Mouse (Mus musculus) midbrain, embryonic 15.5 days (tissue): ENCODE measurements around the gene Olfr643. TPM values are rescaled to one million over a fixed set of nuclear protein-coding genes. Genes with fewer than 3 reads are reported as not detected.

Source experiments
- ATAC-seq: fragments of 200-750 bp; cut with Nextera tagmentation; replicated peaks from 2 replicates; pipeline ENCODE4 v1.8.0; 2017; ENCODE audit warnings: moderate TSS enrichment
- H3K27ac ChIP-seq: fragments of 300-500 bp; sonication (generic); 2 replicates; pipeline ENCODE4 v1.5.1; 2015; ENCODE audit warnings: mild to moderate bottlenecking, inconsistent platforms
- H3K27me3 ChIP-seq: fragments of 300-500 bp; sonication (generic); replicated peaks from 2 replicates; pipeline ENCODE4 v1.6.1; 2015; ENCODE audit warnings: inconsistent platforms
- H3K36me3 ChIP-seq: fragments of 300-500 bp; sonication (generic); replicated peaks from 2 replicates; pipeline ENCODE4 v1.6.1; 2015; ENCODE audit warnings: inconsistent platforms
- H3K4me1 ChIP-seq: fragments of 300-500 bp; sonication (generic); 2 replicates; pipeline ENCODE4 v1.6.1; 2015; ENCODE audit warnings: inconsistent platforms
- H3K4me2 ChIP-seq: fragments of 300-500 bp; sonication (generic); 2 replicates; pipeline ENCODE4 v1.6.1; 2015; ENCODE audit warnings: inconsistent platforms, mild to moderate bottlenecking, moderate library complexity
- H3K4me3 ChIP-seq: fragments of 300-500 bp; sonication (generic); 2 replicates; pipeline ENCODE4 v1.5.1; 2015; ENCODE audit warnings: mild to moderate bottlenecking, inconsistent platforms
- H3K9ac ChIP-seq: fragments of 300-500 bp; sonication (generic); 2 replicates; pipeline ENCODE4 v1.6.1; 2015; ENCODE audit warnings: mild to moderate bottlenecking, inconsistent platforms
- H3K9me3 ChIP-seq: fragments of 300-500 bp; sonication (generic); 2 replicates; pipeline ENCODE4 v1.6.1; 2016; ENCODE audit warnings: inconsistent platforms
- WGBS: fragments of 180-500 bp; shearing (Covaris S2); methylation state at CpG from one replicate; pipeline ENCODE4 v1.1.7; 2015; ENCODE audit warnings: mixed read lengths; 5-methylcytosine and 5-hydroxymethylcytosine counted together
- polyA plus RNA-seq: library from polyadenylated mRNA; unstranded; fragments of >200 nt; fragmentation: Nextera tagmentation; extraction: Ambion mirVana; gene quantifications from 2 replicates; pipeline ENCODE4 v1.2.1, GENCODE M21; 2015

Olfr643 gene
- polyA plus RNA-seq, result not detected in 2 replicates

DNA sequence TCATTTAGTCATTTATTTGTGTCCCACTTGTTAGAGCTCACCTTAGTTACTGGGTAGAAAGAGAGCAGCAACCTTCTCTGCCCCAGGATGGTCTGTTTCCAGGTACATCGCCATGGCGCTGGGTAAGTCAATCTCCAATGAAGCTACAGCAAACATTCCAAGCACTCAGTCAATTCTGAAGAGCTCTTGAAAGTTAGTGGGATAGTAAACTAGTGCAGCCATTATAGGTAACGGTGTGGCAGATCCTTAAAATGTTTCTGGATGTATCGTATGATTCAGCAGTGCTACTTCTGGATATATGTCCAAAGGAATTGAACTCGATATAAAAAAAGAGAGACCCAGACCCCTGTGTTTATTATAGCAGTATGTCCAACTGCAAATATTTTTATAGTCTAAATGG is at the start of gene Olfr643:
Olfr643 (minus strand) TSS at position 101 of the 400 bp plus-strand sequence.
- Histone ChIP-seq H3K4me1 (no peaks in the 10 kb centered on the region), H3K27me3 (no peaks in the 10 kb centered on the region), H3K27ac (no peak within 1 kb of the TSS), H3K9me3 (no peaks in the 10 kb centered on the region), H3K4me2 (no peak within 1 kb of the TSS), H3K4me3 (no peak within 1 kb of the TSS), H3K36me3 (no peaks in the 10 kb centered on the region), H3K9ac (no peak within 1 kb of the TSS)
- WGBS, result 89% methylated on average over 5 of the region's 5 CpGs
- ATAC-seq, result no peak

DNA sequence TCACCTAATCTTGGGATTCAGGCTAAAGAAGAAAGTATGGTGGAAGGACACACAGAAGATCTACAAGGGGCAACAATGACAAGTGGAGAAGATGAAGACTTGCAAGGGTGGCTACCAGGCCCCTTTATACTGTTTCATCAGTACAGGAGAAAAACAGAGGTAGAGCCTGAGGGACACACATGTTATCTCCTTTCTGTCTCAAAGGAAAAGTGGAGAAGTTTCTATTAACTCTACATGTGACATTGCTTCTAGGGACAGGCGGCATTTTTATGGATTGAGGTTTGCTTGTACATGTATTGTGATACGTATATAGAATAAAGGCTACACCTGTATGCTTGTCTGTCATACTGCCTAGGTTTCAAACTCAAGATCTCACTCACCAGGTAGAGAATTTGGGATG is 46.1 kb upstream of the Olfr643 start, which contains the start of gene Olfr648:
Olfr648 (minus strand) TSS at position 101 of the 400 bp plus-strand sequence.
- ATAC-seq, result no peak
- H3K4me1 ChIP-seq, result no peaks in the 10 kb centered on the region
- no peak within 1 kb of the TSS for H3K9ac ChIP-seq
- no peaks in the 10 kb centered on the region for H3K36me3 ChIP-seq
- no peak within 1 kb of the TSS for H3K4me3 ChIP-seq
- WGBS, result 94% methylated on average over 2 of the region's 2 CpGs
- H3K9me3 ChIP-seq, result no peaks in the 10 kb centered on the region
- H3K4me2 ChIP-seq, result no peak within 1 kb of the TSS
- no peaks in the 10 kb centered on the region for H3K27me3 ChIP-seq
- no peak within 1 kb of the TSS for H3K27ac ChIP-seq

DNA sequence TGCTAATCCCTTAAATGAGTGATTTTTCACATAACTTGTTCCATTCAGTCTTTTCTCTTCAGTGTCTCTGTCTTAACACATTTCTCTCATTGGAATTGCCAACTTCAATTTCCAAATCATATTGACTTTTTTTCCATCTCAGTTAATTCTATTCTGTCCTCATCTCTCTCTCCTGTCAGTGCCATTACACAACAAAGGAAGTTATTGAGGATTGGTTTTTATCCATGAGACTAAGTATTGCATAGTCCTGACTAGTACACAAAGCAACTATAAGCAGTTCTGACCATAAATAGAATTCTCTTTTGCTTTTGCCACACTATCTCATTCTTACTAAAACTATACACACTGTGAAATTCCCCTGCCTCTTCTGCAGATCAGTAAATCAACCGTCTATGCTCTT is 41.9 kb upstream of the Olfr643 start:
- Histone ChIP-seq H3K4me2 (no peak overlapping the region), H3K36me3 (no peaks in the 10 kb centered on the region), H3K4me3 (no peak overlapping the region), H3K9me3 (no peaks in the 10 kb centered on the region), H3K27me3 (no peaks in the 10 kb centered on the region), H3K4me1 (no peaks in the 10 kb centered on the region), H3K9ac (no peak overlapping the region), H3K27ac (no peak overlapping the region)
- 81% methylated on average over 1 of the region's 1 CpGs for whole genome bisulfite sequencing
- ATAC-seq, result no peak

DNA sequence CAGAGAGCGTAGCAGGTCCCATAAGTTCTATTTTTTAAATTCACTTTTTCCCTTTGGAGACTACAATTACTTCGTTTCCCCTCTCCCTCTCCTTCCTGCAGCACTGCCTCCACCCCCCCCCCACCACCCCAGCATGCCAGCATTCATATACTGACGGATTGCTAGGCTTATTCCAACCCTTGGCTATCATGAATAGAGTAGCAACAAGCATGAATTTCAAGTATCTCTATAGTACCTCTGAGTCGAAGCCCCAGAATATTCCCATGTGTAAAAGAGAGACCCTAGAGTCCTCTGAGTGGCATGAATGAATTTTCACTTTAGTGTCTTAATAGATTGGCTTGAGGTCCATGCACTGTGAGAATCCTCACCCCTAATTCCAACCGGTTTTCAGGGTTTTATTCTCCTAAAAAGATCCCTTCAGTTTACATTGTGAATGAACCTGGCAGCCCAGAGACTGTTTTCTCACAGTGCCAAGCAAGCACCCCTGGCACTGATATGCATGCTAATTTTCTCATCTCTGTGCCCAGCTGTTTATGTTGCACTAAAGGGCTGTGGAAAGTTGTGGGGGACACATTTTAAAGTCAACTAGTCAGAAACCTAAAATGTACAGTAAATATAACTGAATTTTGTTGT is 41.3 kb upstream of the Olfr643 start:
- Histone ChIP-seq H3K9ac (no peak overlapping the region), H3K4me1 (no peaks in the 10 kb centered on the region), H3K27ac (no peak overlapping the region), H3K4me2 (no peak overlapping the region), H3K9me3 (no peaks in the 10 kb centered on the region), H3K27me3 (no peaks in the 10 kb centered on the region), H3K36me3 (no peaks in the 10 kb centered on the region), H3K4me3 (no peak overlapping the region)
- 61% methylated on average over 5 of the region's 5 CpGs for WGBS
- no peak; the same call in 1 of the 2 replicates for ATAC-seq

DNA sequence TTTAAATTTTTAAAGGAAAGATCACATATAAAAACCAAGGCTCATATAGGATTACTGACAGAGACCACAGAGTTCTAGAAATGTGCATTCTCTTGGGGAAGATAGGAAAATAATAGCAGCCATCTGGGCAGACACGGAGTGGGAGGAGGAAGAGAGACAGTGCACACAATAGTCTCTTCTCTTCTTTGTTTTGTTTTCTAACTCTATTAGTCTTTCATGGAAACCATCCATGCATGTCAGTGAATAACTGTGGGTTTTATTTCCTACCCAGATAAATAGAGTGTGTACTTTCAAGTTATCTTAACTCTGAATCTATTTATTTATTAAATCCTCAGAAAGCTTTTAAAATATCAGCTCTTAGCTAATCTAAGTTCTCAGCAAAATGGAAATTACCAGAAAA is 37.9 kb upstream of the Olfr643 start:
- Histone ChIP-seq H3K4me1 (no peaks in the 10 kb centered on the region), H3K36me3 (no peaks in the 10 kb centered on the region), H3K9ac (no peak overlapping the region), H3K4me2 (no peak overlapping the region), H3K4me3 (no peak overlapping the region), H3K27me3 (no peaks in the 10 kb centered on the region), H3K9me3 (no peaks in the 10 kb centered on the region), H3K27ac (no peak overlapping the region)
- ATAC-seq, result no peak
- WGBS, result 21% methylated on average over 1 of the region's 1 CpGs

DNA sequence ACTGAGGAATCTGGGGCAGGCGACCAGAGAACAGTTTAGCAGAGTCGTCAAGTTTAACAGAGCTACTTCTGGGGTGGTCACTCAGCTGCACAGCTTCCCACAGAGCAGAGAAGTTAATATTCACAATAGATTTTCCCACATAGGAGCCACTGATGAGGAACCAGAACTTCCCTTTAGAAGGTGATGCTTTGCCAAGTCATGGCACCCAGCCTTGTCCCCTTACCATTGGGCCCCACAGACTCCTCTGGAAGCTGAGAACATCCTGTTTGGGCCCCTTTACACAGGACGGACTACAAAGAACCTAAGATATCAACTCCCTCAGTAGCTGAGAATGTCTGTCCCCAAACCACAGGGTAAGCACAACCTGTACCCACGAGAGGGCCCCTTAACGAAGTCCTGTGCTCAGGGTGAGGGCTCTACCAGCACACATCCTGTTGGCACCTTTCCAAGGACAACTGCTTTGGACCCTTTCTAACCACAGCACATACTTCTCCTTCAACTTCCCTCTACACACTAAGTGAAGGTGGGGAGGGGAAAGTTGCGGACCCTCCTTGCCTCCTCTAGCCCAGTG is 32.5 kb upstream of the Olfr643 start:
- Histone ChIP-seq H3K4me1 (no peaks in the 10 kb centered on the region), H3K4me3 (no peak overlapping the region), H3K27ac (no peak overlapping the region), H3K9ac (no peak overlapping the region), H3K9me3 (no peaks in the 10 kb centered on the region), H3K36me3 (no peaks in the 10 kb centered on the region), H3K4me2 (no peak overlapping the region), H3K27me3 (no peaks in the 10 kb centered on the region)
- 75% methylated on average over 6 of the region's 6 CpGs for WGBS
- ATAC-seq, result no peak

DNA sequence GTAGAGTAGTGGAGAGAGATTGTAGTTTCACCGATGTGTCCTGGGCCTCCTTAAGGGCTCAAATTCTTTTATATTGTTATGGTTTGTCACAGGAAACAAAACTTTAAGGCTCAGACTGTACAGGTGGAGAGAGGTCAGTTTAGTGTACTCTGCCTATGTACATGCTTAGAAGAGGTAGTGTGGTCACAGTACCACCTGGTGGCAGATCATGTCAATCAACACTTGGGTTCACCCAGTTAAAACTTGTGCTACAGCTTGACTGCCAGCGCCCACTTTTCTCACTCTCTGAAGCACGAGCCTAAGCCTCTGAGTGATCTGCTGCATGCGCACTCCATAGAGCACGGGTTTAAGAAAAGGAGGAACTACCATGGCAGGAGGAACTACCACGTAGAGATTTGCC is 29.9 kb upstream of the Olfr643 start:
- Histone ChIP-seq H3K9me3 (no peaks in the 10 kb centered on the region), H3K4me1 (no peaks in the 10 kb centered on the region), H3K4me2 (no peak overlapping the region), H3K27me3 (no peaks in the 10 kb centered on the region), H3K9ac (no peak overlapping the region), H3K4me3 (no peak overlapping the region), H3K36me3 (no peaks in the 10 kb centered on the region), H3K27ac (no peak overlapping the region)
- WGBS, result 88% methylated on average over 6 of the region's 6 CpGs
- ATAC-seq, result no peak

DNA sequence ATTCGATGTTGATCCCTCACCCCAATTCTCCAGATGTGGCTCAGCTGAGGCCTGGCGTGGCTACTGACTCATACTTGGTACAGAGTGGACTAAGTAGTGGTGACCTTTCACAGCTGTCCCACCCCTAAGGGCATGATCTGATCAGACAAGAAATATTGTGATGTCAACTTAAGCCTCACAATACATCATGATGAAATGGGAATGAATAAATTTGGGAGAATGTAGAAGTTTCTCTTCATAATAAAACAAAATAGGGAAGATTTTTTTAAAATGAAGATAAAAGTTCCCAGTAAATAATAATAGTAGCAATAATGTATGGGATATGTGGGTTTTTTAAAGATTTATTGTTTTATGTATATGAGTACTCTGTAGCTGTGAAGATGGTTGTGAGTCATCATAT is 13.3 kb upstream of the Olfr643 start, which contains the start of gene Ubqlnl:
Ubqlnl (minus strand) TSS at position 101 of the 400 bp plus-strand sequence.
- WGBS, result 89% methylated on average over 2 of the region's 2 CpGs

DNA sequence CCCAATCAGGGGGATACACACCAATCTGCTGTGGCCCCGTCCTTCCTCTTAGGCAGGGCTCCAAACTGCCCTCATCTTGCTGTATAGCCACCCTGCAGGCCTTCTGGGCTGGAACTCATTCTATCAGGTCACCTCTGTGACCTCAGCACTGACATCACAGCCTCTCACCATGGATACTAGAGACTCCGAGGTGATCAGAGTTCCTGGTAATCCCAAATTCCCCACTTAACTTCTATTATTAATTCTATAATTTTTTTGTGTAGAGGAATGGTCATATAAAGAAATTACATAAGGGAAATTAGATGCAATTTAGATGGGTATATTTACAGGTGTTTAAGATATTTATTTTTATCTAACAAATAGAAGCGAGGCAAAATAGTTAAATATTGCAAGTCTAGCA is 6.0 kb upstream of the Olfr643 start, which contains the start of gene Ubqln3:
Ubqln3 (minus strand) TSS at position 101 of the 400 bp plus-strand sequence.
- H3K27ac ChIP-seq, result no peak within 1 kb of the TSS
- no peak within 1 kb of the TSS for H3K9ac ChIP-seq
- H3K27me3 ChIP-seq, result no peaks in the 10 kb centered on the region
- 76% methylated on average over 3 of the region's 3 CpGs for WGBS
- no peak within 1 kb of the TSS for H3K4me3 ChIP-seq
- H3K4me1 ChIP-seq, result no peaks in the 10 kb centered on the region
- ATAC-seq, result no peak
- H3K9me3 ChIP-seq, result no peaks in the 10 kb centered on the region
- no peak within 1 kb of the TSS for H3K4me2 ChIP-seq
- H3K36me3 ChIP-seq, result no peaks in the 10 kb centered on the region

More for the DNA sequence above, 13.3 kb upstream of the Olfr643 start, which contains the start of gene Ubqlnl:
- Histone ChIP-seq H3K9me3 (no peaks in the 10 kb centered on the region), H3K9ac (no peak within 1 kb of the TSS), H3K36me3 (no peaks in the 10 kb centered on the region), H3K27me3 (no peaks in the 10 kb centered on the region), H3K4me2 (no peak within 1 kb of the TSS), H3K27ac (no peak within 1 kb of the TSS), H3K4me1 (no peaks in the 10 kb centered on the region), H3K4me3 (no peak within 1 kb of the TSS)
- ATAC-seq, result no peak

DNA sequence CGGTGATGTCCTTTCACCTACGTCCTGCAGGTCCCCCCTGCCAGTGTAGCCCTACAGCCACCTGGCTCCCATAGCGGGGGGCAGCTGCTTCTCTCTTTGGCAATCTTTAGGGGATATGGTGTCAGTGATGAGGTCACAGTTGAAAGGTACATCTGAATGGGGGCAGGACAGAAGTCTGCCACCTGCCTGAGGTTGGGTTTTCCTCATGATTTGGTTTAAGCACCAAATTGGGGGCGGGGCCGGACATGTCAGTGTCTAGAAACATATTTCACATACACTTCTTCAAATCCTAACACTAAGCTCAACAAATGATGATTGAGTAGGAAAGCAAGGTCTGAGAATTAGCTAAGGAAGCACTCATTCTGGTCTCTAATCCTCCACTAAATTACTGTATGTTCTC is 7.5 kb downstream of the Olfr643 start, which contains the start of gene Ubqln5:
Ubqln5 (minus strand) TSS at position 101 of the 400 bp plus-strand sequence.
- WGBS, result 96% methylated on average over 5 of the region's 5 CpGs
- no peak within 1 kb of the TSS for H3K9ac ChIP-seq
- no peak for ATAC-seq
- H3K27me3 ChIP-seq, result no peaks in the 10 kb centered on the region
- no peak within 1 kb of the TSS for H3K4me3 ChIP-seq
- H3K4me2 ChIP-seq, result no peak within 1 kb of the TSS
- no peak within 1 kb of the TSS for H3K27ac ChIP-seq
- H3K9me3 ChIP-seq, result no peaks in the 10 kb centered on the region
- H3K4me1 ChIP-seq, result no peaks in the 10 kb centered on the region
- H3K36me3 ChIP-seq, result no peaks in the 10 kb centered on the region

DNA sequence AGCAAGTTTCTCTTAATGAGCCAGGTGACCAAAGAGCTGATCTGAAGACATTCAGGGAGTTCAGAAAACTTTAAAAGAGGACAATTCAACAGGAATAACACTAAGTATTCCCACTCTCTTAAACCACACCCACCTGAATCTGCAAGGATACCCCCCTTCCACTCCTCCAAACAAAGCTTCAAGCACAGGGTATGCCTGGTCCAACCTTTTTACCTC is 32.5 kb downstream of the Olfr643 start, which contains the start of gene Olfr646:
Olfr646 (plus strand) TSS at position 117 of the 216 bp plus-strand sequence.
- no peak within 1 kb of the TSS for H3K4me2 ChIP-seq
- H3K9me3 ChIP-seq, result no peaks in the 10 kb centered on the region
- no peaks in the 10 kb centered on the region for H3K27me3 ChIP-seq
- H3K9ac ChIP-seq, result no peak within 1 kb of the TSS
- H3K4me1 ChIP-seq, result no peaks in the 10 kb centered on the region
- H3K27ac ChIP-seq, result no peak within 1 kb of the TSS
- no peak for ATAC-seq
- H3K4me3 ChIP-seq, result no peak within 1 kb of the TSS
- no peaks in the 10 kb centered on the region for H3K36me3 ChIP-seq

DNA sequence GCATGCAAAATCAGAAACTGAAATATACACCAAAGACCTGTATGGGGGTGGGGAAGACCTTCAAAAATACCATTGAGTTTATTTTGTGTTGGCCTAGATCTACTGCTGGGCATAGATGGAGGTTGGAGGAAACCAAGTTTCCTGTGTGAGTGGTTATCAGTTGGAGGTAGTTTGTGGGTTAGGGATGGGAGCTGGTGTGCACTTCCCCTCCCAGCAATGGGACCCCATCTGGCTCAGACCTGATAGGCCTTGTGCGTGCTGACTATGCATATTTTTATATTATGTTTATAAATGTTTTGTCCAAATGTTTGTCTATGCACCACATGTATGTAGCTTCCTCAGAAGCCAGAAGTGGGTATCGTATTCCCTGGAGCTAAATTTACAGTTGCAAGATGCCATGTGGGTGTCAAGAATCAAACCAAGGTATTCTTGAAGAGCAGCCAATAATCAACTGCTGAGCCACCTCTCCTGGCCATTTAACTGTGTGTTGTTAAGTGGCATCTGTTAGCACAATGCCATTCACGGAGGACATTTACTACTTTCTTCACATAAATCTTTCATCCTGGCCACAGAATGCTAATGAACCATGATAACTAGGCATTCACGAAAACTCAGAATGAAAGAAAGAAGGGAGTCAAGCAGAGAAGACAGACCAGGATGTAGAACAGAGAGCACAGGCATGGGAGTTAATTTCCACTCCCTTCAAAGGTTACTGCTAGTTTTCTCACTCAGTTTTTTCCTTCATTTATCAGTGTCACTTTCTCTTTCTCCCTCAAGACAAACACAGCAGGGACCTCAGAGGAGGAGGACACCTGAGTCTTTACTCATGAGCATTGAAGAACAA is 33.1 kb downstream of the Olfr643 start:
- Histone ChIP-seq H3K9ac (no peak overlapping the region), H3K4me1 (no peaks in the 10 kb centered on the region), H3K9me3 (no peaks in the 10 kb centered on the region), H3K27me3 (no peaks in the 10 kb centered on the region), H3K4me3 (no peak overlapping the region), H3K36me3 (no peaks in the 10 kb centered on the region), H3K27ac (no peak overlapping the region), H3K4me2 (no peak overlapping the region)
- WGBS, result 70% methylated on average over 4 of the region's 4 CpGs
- ATAC-seq, result no peak
